Mouse (Mus musculus): ENCODE results near the gene Map4k5.

DNA sequence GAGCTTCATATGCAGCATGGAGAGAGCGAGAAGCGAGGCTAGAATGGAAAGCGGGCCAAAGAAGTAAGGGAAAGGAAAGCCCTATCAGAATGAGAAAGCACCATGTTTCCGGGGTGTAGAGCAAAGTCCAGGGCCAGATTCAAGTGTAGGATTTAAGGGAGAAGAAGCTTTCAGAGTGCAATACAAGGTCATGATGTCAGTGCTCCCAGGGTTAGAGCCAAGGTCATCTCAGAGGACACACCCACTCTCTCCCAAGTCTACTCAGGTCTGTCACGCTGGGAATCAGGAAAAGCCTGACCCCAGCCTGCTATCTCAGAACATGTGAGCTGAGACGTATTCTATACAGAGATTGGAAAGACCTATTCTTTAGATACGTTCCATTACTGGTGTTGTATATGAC lies 18.9 kb upstream of the Map4k5 start:
- TF ChIP-seq CTCF (IDR thresholded peaks at IDR 0.05; ENCODE audit: borderline replicate concordance, extremely low read depth, insufficient read depth, insufficient read length) (no peak), POLR2A (IDR thresholded peaks at IDR 0.05; ENCODE audit: borderline replicate concordance, extremely low read depth, insufficient read depth, insufficient read length, poor library complexity, severe bottlenecking) (no peak)

Data from brain, embryonic 14.5 days (tissue).